Comparison of ENCODE assay signal across 16 mouse cellular contexts in the genomic region with DNA sequence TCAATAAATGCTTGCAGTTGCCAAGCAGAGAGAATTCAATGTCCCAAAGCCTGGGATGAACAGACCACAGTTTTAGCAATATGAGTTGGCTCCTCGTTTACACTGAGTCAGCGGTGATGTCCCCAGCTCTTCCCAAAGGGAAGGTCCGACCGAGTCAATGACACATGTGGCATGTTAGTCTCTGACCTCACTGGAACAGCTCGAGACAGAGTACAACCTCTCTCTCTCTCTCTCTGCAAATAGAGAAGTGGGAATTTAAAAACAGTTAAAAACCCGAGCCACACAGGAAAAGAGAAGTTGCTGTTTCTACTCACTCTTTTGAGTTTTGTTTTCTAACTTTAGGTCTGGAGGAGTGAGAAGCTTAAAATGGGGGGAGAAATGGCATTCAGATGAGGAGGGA. TPM values are rescaled to one million over a fixed set of nuclear protein-coding genes. Genes with fewer than 3 reads are reported as not detected.
DNase-seq lines count a peak whose midpoint lies in the region; TF ChIP-seq lines count a peak whose summit lies in the region.
"Had no signal": no experiment of that assay in that cellular context is flagged by ENCODE, and none has a peak within 500 bp of the region (broad histone marks: within the 10 kb centered on the region; RNA-seq: fewer than 3 reads in every experiment).

No protein-coding gene starts in this region.

- H3K27ac ChIP-seq in layer of hippocampus, adult 2 months, result no peak overlapping the region
- H3K27ac ChIP-seq: gastrocnemius, adult 2 months; hindbrain, embryonic 12.5 days; kidney, embryonic 15.5 days; limb, embryonic 13.5 days; neural tube, embryonic 12.5 days had no signal

- DNase-seq in layer of hippocampus, adult 9-11 months, result peak; percentile 50
- no peak for DNase-seq in layer of hippocampus, adult 2 months (ENCODE audit: low spot score in 2 of 2)
- peak; percentile 78 for DNase-seq in A20 (ENCODE audit: low read depth, low spot score)
- DNase-seq in brain, adult 2 months (ENCODE audit: low read depth, low spot score), result peak; percentile 19
- DNase-seq in monocyte, adult 2 months (ENCODE audit: low read depth in 1 of 2, low spot score in 2 of 2), result peak; percentile 15 to 31
- DNase-seq in frontal cortex, postnatal 14 days (ENCODE audit: low spot score in 2 of 2), result no peak
- DNase-seq in left cerebral cortex, postnatal 14 days (ENCODE audit: low spot score in 2 of 2), result no peak
- DNase-seq: adrenal gland, postnatal 36 days; cerebellum, postnatal 36 days; gastrocnemius, adult 2 months; thymus, postnatal 4 days had no signal

- no peak overlapping the region for H3K4me3 ChIP-seq in layer of hippocampus, adult 2 months
- H3K4me3 ChIP-seq: erythroblast, embryonic 14.5 days; gastrocnemius, adult 2 months; hindbrain, embryonic 12.5 days; kidney, embryonic 15.5 days; limb, embryonic 13.5 days; neural tube, embryonic 12.5 days had no signal

- no peak for TF ChIP-seq CTCF in layer of hippocampus, adult 2 months (conservative IDR thresholded peaks at IDR 0.05)

- intact Hi-C loops in left cerebral cortex, postnatal 14 days (cut with DNase I), result no loop called here

RNA-seq across cellular contexts. Expression of gene Otud1, which starts 30.5 kb away (rescaled TPM):
- total RNA-seq in layer of hippocampus, adult 2 months (2021), result 10 to 100 TPM; 10.7 to 12.2 TPM
- total RNA-seq in left cerebral cortex, postnatal 14 days (2021), result 10 to 100 TPM; 19.5 to 21.9 TPM

Comparison
In these comparisons a context has a peak if more than half of its experiments do, and no peak if none do; other contexts are left out.
1. DNase-seq: peak in layer of hippocampus, adult 9-11 months (single experiment), A20 (single experiment), brain, adult 2 months (single experiment) and monocyte, adult 2 months (2 of 2); none in layer of hippocampus, adult 2 months (0 of 2), frontal cortex, postnatal 14 days (0 of 2) and left cerebral cortex, postnatal 14 days (0 of 2).